Mouse (Mus musculus) spleen, adult 2 months (tissue): Measurements from ENCODE around the gene Emp3. TPM values are rescaled to one million over a fixed set of nuclear protein-coding genes. Genes with fewer than 3 reads are reported as not detected.
A peak's percentile ranks its signal among the peaks of the same experiment; 100 is the strongest.
"Not testable (repeated sequence)": the region's sequence is repeated elsewhere in the genome, so short reads cannot be mapped to it uniquely, and the experiment has no call there.

Source experiments
- DNase-seq, 2 experiments: peaks; one replicate each; pipeline versions ENCODE4 v3.0.0 to v3.0.0-alpha.2; 2012 to 2021; ENCODE audit warnings: low spot score in 2 of 2, low read depth in 1 of 2
- H3K27ac ChIP-seq: fragments of 200-500 bp; 2 replicates; pipeline ENCODE4 v1.5.1; 2012; ENCODE audit warnings: low read length, inconsistent platforms; ENCODE audit not compliant: insufficient read depth
- H3K27me3 ChIP-seq: fragments of 200-500 bp; 2 replicates; pipeline ENCODE4 v1.6.1; 2012; ENCODE audit warnings: mild to moderate bottlenecking, moderate library complexity, low read length, inconsistent platforms; ENCODE audit not compliant: control insufficient read depth, insufficient read depth
- H3K36me3 ChIP-seq: fragments of 200-500 bp; 2 replicates; pipeline ENCODE4 v1.6.1; 2012; ENCODE audit warnings: mild to moderate bottlenecking, low read length, inconsistent platforms; ENCODE audit not compliant: control insufficient read depth, insufficient read depth
- H3K4me1 ChIP-seq: fragments of 200-500 bp; 2 replicates; pipeline ENCODE4 v1.6.1; 2011; ENCODE audit warnings: inconsistent platforms; ENCODE audit not compliant: control insufficient read depth, insufficient read depth, insufficient read length
- H3K4me3 ChIP-seq: fragments of 200-500 bp; 2 replicates; pipeline ENCODE4 v1.5.1; 2011; ENCODE audit warnings: mild to moderate bottlenecking, inconsistent platforms; ENCODE audit not compliant: insufficient read depth, insufficient read length; ENCODE audit errors: extremely low read depth
- CTCF ChIP-seq: fragments of 200-500 bp; IDR thresholded peaks from 2 replicates; pipeline ENCODE4 v1.5.1; 2011; ENCODE audit warnings: mild to moderate bottlenecking, inconsistent platforms; ENCODE audit not compliant: insufficient read depth, insufficient read length, insufficient replicate concordance; ENCODE audit errors: extremely low read depth
- POLR2A ChIP-seq: fragments of 200-500 bp; IDR thresholded peaks from 2 replicates; pipeline ENCODE4 v1.6.1; 2011; ENCODE audit warnings: low read depth, low read length, inconsistent platforms
- WGBS: fragments of 180-500 bp; shearing (Covaris S2); methylation state at CpG from one replicate; pipeline ENCODE4 v1.1.7; 2018; 5-methylcytosine and 5-hydroxymethylcytosine counted together
- polyA plus RNA-seq: library from polyadenylated mRNA; depleted of rRNA; stranded (reverse); fragments of >200 nt; gene quantifications from 2 replicates; pipeline ENCODE4 v1.2.3, GENCODE M21; 2012

Emp3 gene
- polyA plus RNA-seq, 1 experiment = 245 TPM

DNA sequence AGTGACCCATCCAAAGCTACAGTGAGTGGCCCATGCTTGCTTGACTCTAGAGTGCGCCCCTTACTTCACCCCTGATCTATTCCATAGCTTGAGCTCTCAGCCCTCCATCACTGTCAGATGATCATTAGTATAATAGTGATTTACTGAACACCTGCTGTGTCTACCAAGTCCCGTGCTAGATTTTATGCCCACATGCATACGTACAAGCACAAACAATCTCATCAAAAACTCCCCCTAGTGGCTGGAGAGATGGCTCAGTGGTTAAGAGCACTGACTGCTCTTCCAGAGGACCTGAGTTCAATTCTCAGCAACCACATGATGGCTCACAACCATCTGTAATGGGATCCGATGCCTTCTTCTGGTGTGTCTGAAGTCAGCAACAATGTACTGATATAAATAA is 23.1 kb downstream of the Emp3 start:
- not testable (repeated sequence) for H3K27me3 ChIP-seq, H3K4me1 ChIP-seq, H3K27ac ChIP-seq, H3K4me3 ChIP-seq, H3K36me3 ChIP-seq
- peak in 1 of 2 experiments; percentile 69 for DNase-seq
- TF ChIP-seq CTCF = peak; percentile 0; the same call in 1 of the 2 replicates
- 42% methylated on average over 4 of the region's 4 CpGs for WGBS

DNA sequence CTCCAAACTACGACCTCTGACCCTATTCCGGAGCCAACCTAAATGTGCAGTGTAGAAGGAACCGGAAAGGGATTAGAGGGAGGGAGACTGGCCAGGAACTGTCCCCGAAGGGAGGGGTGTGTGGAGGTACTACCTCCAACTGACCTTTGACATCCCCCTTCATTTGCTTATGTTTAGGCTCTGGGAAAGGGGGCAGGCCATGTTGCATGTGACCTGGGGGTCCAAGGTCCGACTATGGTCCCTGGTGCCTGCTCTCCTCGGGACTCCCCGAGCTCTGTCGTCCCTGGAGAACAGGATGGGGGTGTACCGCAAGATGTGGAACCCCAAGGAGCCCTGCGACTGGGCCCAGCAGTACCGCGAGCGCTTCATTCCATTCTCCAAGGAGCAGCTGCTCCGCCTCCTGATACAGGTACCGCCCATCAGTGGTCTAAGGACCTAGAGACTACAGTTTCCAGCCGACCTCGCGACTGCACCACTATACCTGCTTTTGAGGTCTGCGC is 23.9 kb downstream of the Emp3 start:
- no peak for DNase-seq
- TF ChIP-seq POLR2A (no peak), CTCF (no peak)
- Histone ChIP-seq H3K36me3 (no peaks in the 10 kb centered on the region), H3K4me1 (peaks cover 6% of the 10 kb centered on the region; the same call in 1 of the 2 replicates), H3K4me3 (peak overlapping the region; percentile 60), H3K27ac (peak overlapping the region; percentile 75), H3K27me3 (no peaks in the 10 kb centered on the region)
- WGBS = 2% methylated on average over 19 of the region's 19 CpGs

DNA sequence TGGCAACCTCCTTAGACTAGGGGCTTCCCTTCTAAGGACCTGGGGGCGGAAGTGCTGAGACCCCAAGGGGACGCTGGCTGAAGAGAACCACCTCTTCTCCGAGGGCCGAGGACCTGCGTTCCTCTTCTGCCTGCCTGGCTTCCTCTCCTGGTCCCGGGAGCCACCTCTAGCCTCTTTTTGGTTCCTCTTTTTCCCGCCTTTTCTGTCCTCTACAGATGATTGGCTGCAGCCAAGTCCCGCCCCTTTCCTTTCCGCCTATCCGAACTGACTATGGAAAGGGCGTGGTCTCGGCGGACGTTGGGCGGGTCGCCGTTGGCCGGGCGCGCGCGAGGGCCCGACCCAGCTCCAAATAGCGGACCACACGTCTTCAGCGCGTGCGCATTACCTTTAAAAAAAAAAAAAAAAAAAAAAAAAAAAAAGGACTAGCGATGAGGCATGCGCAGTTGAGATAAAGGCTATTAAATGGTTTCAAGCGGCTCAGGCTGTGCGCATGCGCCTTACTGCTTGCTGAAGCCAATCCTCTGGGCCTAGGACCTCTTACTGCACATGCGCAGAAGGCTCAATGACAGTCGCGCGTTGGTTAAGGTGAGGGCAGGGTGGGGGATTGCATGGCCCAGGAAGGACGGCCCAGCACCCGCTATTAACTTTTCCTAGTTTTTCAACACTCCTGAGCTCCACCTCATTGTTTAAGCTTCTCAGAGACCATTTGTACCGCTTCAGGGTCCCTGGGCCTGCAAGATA is 24.5 kb downstream of the Emp3 start, which contains the start of the genes Syngr4 and Tmem143:
Gene Syngr4 (minus strand): TSS at position 198 of the 741 bp plus-strand sequence.
Gene Tmem143 (plus strand): TSS at position 425 of the 741 bp plus-strand sequence.
- H3K36me3 ChIP-seq = no peaks in the 10 kb centered on the region
- H3K4me3 ChIP-seq = peak within 1 kb of the TSS; percentile 60
- no peaks in the 10 kb centered on the region for H3K27me3 ChIP-seq
- no peak for TF ChIP-seq CTCF
- peak; percentile 87 for TF ChIP-seq POLR2A
- WGBS = under 1% methylated on average over 40 of the region's 40 CpGs
- peak; percentile 94 to 98 for DNase-seq
- peaks cover 6% of the 10 kb centered on the region; the same call in 1 of the 2 replicates for H3K4me1 ChIP-seq
- H3K27ac ChIP-seq = peak within 1 kb of the TSS; percentile 75

DNA sequence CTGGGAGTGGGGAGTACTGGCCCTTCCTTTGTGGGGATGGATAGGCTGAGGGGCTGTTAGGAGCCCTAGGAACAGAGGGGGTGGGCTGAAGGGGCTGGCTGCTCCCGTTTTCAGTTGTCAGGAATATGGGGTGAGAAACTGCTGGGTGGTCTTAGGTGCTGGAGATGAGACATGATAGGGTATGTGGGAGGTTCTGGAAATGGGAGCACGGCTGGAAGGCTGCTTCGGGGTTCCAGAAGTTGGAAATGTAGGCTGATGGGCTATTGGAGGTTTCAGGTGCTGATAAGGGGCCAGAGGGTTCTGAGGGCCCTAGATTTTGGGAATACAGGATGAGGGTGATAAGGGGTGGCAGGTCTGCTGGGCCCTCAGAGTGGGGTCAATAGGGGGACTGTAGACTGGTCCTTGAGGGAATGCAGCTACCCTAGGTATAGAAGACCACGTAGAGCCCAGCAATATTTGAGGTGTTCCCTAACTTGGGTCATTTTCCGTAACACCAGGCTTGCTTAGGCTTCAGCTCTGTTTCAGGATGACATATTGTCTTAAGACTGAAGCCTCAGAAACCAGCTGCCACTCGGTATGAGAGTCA is 25.2 kb downstream of the Emp3 start:
- DNase-seq = no peak
- no peaks in the 10 kb centered on the region for H3K36me3 ChIP-seq
- H3K27me3 ChIP-seq = no peaks in the 10 kb centered on the region
- no peak for TF ChIP-seq POLR2A
- no peak for TF ChIP-seq CTCF
- H3K4me1 ChIP-seq = peaks cover 6% of the 10 kb centered on the region; the same call in 1 of the 2 replicates
- no peak overlapping the region for H3K27ac ChIP-seq
- WGBS = 72% methylated on average over 6 of the region's 6 CpGs
- no peak overlapping the region for H3K4me3 ChIP-seq

DNA sequence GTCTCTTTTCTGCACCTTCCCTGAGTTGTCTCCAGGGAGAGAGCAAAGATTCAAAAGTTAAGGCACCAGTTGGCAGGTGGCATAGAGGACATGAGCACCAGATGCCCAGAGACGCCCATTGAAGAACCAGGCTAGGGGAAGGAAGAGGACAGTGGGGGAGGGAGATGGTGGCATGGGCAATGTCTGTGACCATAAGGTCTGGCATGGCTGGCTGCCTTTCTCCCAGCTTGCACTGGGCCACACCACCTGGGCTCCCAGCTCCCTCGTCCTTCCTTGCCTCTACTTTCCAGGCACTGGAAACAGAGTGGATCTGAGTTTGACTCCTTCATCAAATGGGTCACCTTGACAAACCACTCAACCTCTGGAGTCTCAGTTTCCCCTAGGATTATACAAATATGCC is 28.6 kb downstream of the Emp3 start:
- Histone ChIP-seq H3K36me3 (no peaks in the 10 kb centered on the region), H3K27me3 (no peaks in the 10 kb centered on the region), H3K27ac (no peak overlapping the region), H3K4me1 (peaks cover 3% of the 10 kb centered on the region; the same call in 1 of the 2 replicates), H3K4me3 (no peak overlapping the region)
- no peak for DNase-seq
- TF ChIP-seq CTCF (no peak), POLR2A (no peak)
- 60% methylated on average over 2 of the region's 2 CpGs for WGBS

DNA sequence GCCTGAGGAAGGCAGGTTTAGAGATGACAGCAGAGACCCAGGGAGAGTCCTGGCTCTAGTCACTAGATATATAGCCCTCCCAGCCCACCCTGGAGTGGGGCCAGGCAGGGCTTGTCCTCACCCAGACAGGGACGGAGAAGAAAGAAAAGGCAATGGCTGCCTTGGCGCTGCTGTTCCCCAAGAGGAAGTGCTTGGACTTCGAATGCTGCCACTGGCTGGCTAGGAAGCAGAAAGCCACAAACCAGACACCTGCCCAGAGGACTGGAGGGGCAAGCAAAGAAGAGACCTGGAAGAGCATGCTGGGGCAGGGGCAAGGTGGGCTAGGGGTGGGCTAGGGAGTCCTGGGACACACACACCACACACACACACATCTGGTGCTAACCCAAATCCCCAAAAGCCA is 34.0 kb downstream of the Emp3 start:
- Histone ChIP-seq H3K4me1 (no peaks in the 10 kb centered on the region), H3K4me3 (no peak overlapping the region), H3K36me3 (peaks cover 18% of the 10 kb centered on the region), H3K27ac (no peak overlapping the region), H3K27me3 (no peaks in the 10 kb centered on the region)
- 15% methylated on average over 3 of the region's 3 CpGs for WGBS
- DNase-seq = no peak
- TF ChIP-seq CTCF (no peak), POLR2A (no peak)
